Mouse (Mus musculus) lung, postnatal 14 days (tissue): Measurements from ENCODE around the gene Cog2.

ENCODE experiments used
- DNase-seq: peaks from one replicate; pipeline ENCODE4 v3.0.0; 2021

Cog2 gene

GRCm38 (mm10) chr8:124572430-124572775 is 51.8 kb downstream of the Cog2 start:
- no peak for DNase-seq

GRCm38 (mm10) chr8:124573552-124574340 is 53.2 kb downstream of the Cog2 start:
- DNase-seq: peak; percentile 95

- no peak for DNase-seq
Measured at GRCm38 (mm10) chr8:124575811-124576210, 55.2 kb downstream of the Cog2 start, which contains the start of gene Capn9. Capn9 (plus strand) TSS chr8:124576111.

- no peak for DNase-seq
Measured at GRCm38 (mm10) chr8:124576751-124577150, 56.2 kb downstream of the Cog2 start.

GRCm38 (mm10) chr8:124585718-124586425 is 65.3 kb downstream of the Cog2 start:
- peak; percentile 23 for DNase-seq

GRCm38 (mm10) chr8:124586556-124586955 is 66.0 kb downstream of the Cog2 start:
- no peak for DNase-seq

GRCm38 (mm10) chr8:124589393-124589792 is 68.8 kb downstream of the Cog2 start:
- no peak for DNase-seq
